Mouse (Mus musculus) erythroblast, embryonic 14.5 days (primary cell): Measurements from ENCODE around the gene Gpatch3. TPM values are rescaled to one million over a fixed set of nuclear protein-coding genes. Genes with fewer than 3 reads are reported as not detected.
A peak's percentile ranks its signal among the peaks of the same experiment; 100 is the strongest.

Source experiments
- H3K27me3 ChIP-seq: 2 replicates; pipeline ENCODE4 v1.6.1; 2012; ENCODE audit warnings: inconsistent platforms; ENCODE audit not compliant: control insufficient read depth
- H3K36me3 ChIP-seq: 2 replicates; pipeline ENCODE4 v1.6.1; 2012; ENCODE audit warnings: mild to moderate bottlenecking, inconsistent platforms; ENCODE audit not compliant: control insufficient read depth
- H3K4me1 ChIP-seq: 2 replicates; pipeline ENCODE4 v1.6.1; 2012; ENCODE audit warnings: inconsistent platforms; ENCODE audit not compliant: control insufficient read depth
- H3K4me3 ChIP-seq: replicated peaks from 2 replicates; pipeline ENCODE3; 2012; ENCODE audit warnings: moderate library complexity, mild to moderate bottlenecking, inconsistent platforms
- H3K9me3 ChIP-seq: 2 replicates; pipeline ENCODE4 v1.6.1; 2012; ENCODE audit warnings: low read length, inconsistent platforms, mixed read lengths; ENCODE audit not compliant: control insufficient read depth
- GATA1 ChIP-seq: IDR thresholded peaks from 2 replicates; pipeline ENCODE4 v1.6.1; 2012; ENCODE audit warnings: low read length, inconsistent platforms, mixed read lengths
- TAL1 ChIP-seq: IDR thresholded peaks from 3 replicates; pipeline ENCODE4 v1.6.1; 2012; ENCODE audit warnings: low read length, inconsistent platforms, mixed read lengths
- polyA plus RNA-seq: library from polyadenylated mRNA; stranded (reverse); fragments of >175 nt; gene quantifications from 2 replicates; pipeline ENCODE4 v1.2.3, GENCODE M21; 2012

Gpatch3 gene
- polyA plus RNA-seq, 1 experiment, result 1.2 TPM

- H3K4me3 ChIP-seq, result peak overlapping the region; percentile 88
- TF ChIP-seq GATA1, result no peak
- no peak for TF ChIP-seq TAL1
- no peaks in the 10 kb centered on the region for H3K27me3 ChIP-seq
- H3K9me3 ChIP-seq, result 0 out of 2 replicates have a peak, but pooled peaks cover 2% of the 10 kb centered on the region
- peaks cover 26% of the 10 kb centered on the region for H3K4me1 ChIP-seq
- H3K36me3 ChIP-seq, result peaks cover 22% of the 10 kb centered on the region
Measured at GRCm38 (mm10) chr4:133574843-133575202, 278 bp downstream of the Gpatch3 start.

GRCm38 (mm10) chr4:133577983-133578382, 3.4 kb downstream of the Gpatch3 start:
- Histone ChIP-seq H3K4me3 (no peak overlapping the region), H3K4me1 (peaks cover 29% of the 10 kb centered on the region), H3K9me3 (no peaks in the 10 kb centered on the region), H3K27me3 (no peaks in the 10 kb centered on the region), H3K36me3 (peaks cover 49% of the 10 kb centered on the region)
- no peak for TF ChIP-seq TAL1
- no peak for TF ChIP-seq GATA1

- TF ChIP-seq GATA1, result no peak
- Histone ChIP-seq H3K4me3 (peak overlapping the region; percentile 83), H3K4me1 (peaks cover 24% of the 10 kb centered on the region), H3K36me3 (peaks cover 67% of the 10 kb centered on the region), H3K9me3 (no peaks in the 10 kb centered on the region), H3K27me3 (no peaks in the 10 kb centered on the region)
Measured at GRCm38 (mm10) chr4:133583690-133584058, 9.1 kb downstream of the Gpatch3 start.

GRCm38 (mm10) chr4:133584059-133584951, 9.8 kb downstream of the Gpatch3 start, which contains the start of gene Gpn2:
TSS of gene Gpn2 (plus strand) at chr4:133584362.
- peak within 1 kb of the TSS; percentile 83 for H3K4me3 ChIP-seq
- peaks cover 68% of the 10 kb centered on the region for H3K36me3 ChIP-seq
- TF ChIP-seq TAL1, result no peak
- TF ChIP-seq GATA1, result no peak
- no peaks in the 10 kb centered on the region for H3K9me3 ChIP-seq
- peaks cover 24% of the 10 kb centered on the region for H3K4me1 ChIP-seq
- no peaks in the 10 kb centered on the region for H3K27me3 ChIP-seq

GRCm38 (mm10) chr4:133592570-133592969, 18.0 kb downstream of the Gpatch3 start:
- Histone ChIP-seq H3K9me3 (no peaks in the 10 kb centered on the region), H3K36me3 (peaks cover 43% of the 10 kb centered on the region), H3K27me3 (no peaks in the 10 kb centered on the region), H3K4me1 (no peaks in the 10 kb centered on the region), H3K4me3 (no peak overlapping the region)
- no peak for TF ChIP-seq GATA1
- no peak for TF ChIP-seq TAL1

GRCm38 (mm10) chr4:133595538-133595937, 21.0 kb downstream of the Gpatch3 start:
- H3K4me1 ChIP-seq, result peaks cover 20% of the 10 kb centered on the region
- peaks cover 14% of the 10 kb centered on the region for H3K36me3 ChIP-seq
- TF ChIP-seq GATA1 (no peak), TAL1 (no peak)
- H3K4me3 ChIP-seq, result no peak overlapping the region
- peaks cover 24% of the 10 kb centered on the region for H3K27me3 ChIP-seq
- H3K9me3 ChIP-seq, result no peaks in the 10 kb centered on the region

- Histone ChIP-seq H3K9me3 (no peaks in the 10 kb centered on the region), H3K27me3 (peaks cover 26% of the 10 kb centered on the region), H3K36me3 (peaks cover 9% of the 10 kb centered on the region), H3K4me1 (peaks cover 20% of the 10 kb centered on the region), H3K4me3 (no peak overlapping the region)
- no peak for TF ChIP-seq TAL1
- TF ChIP-seq GATA1, result no peak
Measured at GRCm38 (mm10) chr4:133596084-133596483, 21.5 kb downstream of the Gpatch3 start.

GRCm38 (mm10) chr4:133598616-133599015, 24.1 kb downstream of the Gpatch3 start:
- H3K4me3 ChIP-seq, result peak overlapping the region; percentile 64

GRCm38 (mm10) chr4:133599116-133599515, 24.6 kb downstream of the Gpatch3 start:
- Histone ChIP-seq H3K36me3 (no peaks in the 10 kb centered on the region), H3K9me3 (no peaks in the 10 kb centered on the region), H3K4me3 (peak overlapping the region; percentile 64), H3K27me3 (peaks cover 38% of the 10 kb centered on the region), H3K4me1 (peaks cover 25% of the 10 kb centered on the region)
- TF ChIP-seq TAL1, result no peak

More at GRCm38 (mm10) chr4:133598616-133599015, 24.1 kb downstream of the Gpatch3 start:
- H3K9me3 ChIP-seq, result no peaks in the 10 kb centered on the region
- H3K36me3 ChIP-seq, result no peaks in the 10 kb centered on the region
- H3K4me1 ChIP-seq, result peaks cover 25% of the 10 kb centered on the region
- TF ChIP-seq GATA1, result no peak
- no peak for TF ChIP-seq TAL1
- H3K27me3 ChIP-seq, result peaks cover 38% of the 10 kb centered on the region
